Mouse (Mus musculus): ENCODE results near the gene Camk2n2. TPM values are rescaled to one million over a fixed set of nuclear protein-coding genes. Genes with fewer than 3 reads are reported as not detected.
"Not testable (repeated sequence)": the region's sequence is repeated elsewhere in the genome, so short reads cannot be mapped to it uniquely, and the experiment has no call there.

Gene Camk2n2
- total RNA-seq (2021) = 31.7 and 50.9 TPM in 2 replicates
- long read RNA-seq, experiment 1, transcript Camk2n2-201 (2 exons, 1,291 nt) = major isoform, 16 of 20 reads
- long read RNA-seq, experiment 1, partial matches to known transcripts = 0 of 20 reads
- long read RNA-seq, experiment 1, other reads (novel, unspliced or antisense) = 4 of 20 reads
- long read RNA-seq, experiment 2, transcript Camk2n2-201 (2 exons, 1,291 nt) = major isoform, 16 of 25 reads
- long read RNA-seq, experiment 2, partial matches to known transcripts = 8 of 25 reads
- long read RNA-seq, experiment 2, other reads (novel, unspliced or antisense) = 1 of 25 reads

GRCm38 (mm10) chr16:20621191-20621990, at the start of gene Camk2n2:
Gene Camk2n2 (minus strand): TSS chr16:20621287.
- DNase-seq = peak; percentile 80

- no peak for DNase-seq
These were observed 49.2 kb upstream of the Camk2n2 start for GRCm38 (mm10) chr16:20670291-20670690.

GRCm38 (mm10) chr16:20668013-20668412, 46.9 kb upstream of the Camk2n2 start, which contains the start of gene Eif4g1:
Gene Eif4g1 (plus strand): TSS chr16:20668313.
- not testable (repeated sequence) for DNase-seq

- no peak for DNase-seq
These were observed 36.6 kb upstream of the Camk2n2 start for GRCm38 (mm10) chr16:20657661-20658060.

- DNase-seq = no peak
These were observed 32.2 kb upstream of the Camk2n2 start for GRCm38 (mm10) chr16:20653315-20653714.

GRCm38 (mm10) chr16:20651947-20652310, 30.8 kb upstream of the Camk2n2 start:
- DNase-seq = no peak

- DNase-seq = peak; percentile 99
These were observed 30.2 kb upstream of the Camk2n2 start, which contains the start of gene Psmd2 for GRCm38 (mm10) chr16:20651076-20651946. Gene Psmd2 (plus strand): TSS chr16:20651652.

- DNase-seq = peak; percentile 36
These were observed 22.8 kb upstream of the Camk2n2 start for GRCm38 (mm10) chr16:20643911-20644310.

- DNase-seq = peak; percentile 84
These were observed 21.1 kb upstream of the Camk2n2 start for GRCm38 (mm10) chr16:20642161-20642560.

- no peak for DNase-seq
These were observed 17.3 kb upstream of the Camk2n2 start for GRCm38 (mm10) chr16:20638367-20638766.

GRCm38 (mm10) chr16:20637410-20637809, 16.3 kb upstream of the Camk2n2 start:
- DNase-seq = no peak

- DNase-seq = peak; percentile 59
These were observed 8.9 kb upstream of the Camk2n2 start, which contains the start of gene Ece2 for GRCm38 (mm10) chr16:20629731-20630634. Gene Ece2 (plus strand): TSS chr16:20629828.

- DNase-seq = no peak
These were observed 7.8 kb upstream of the Camk2n2 start for GRCm38 (mm10) chr16:20628871-20629391.

GRCm38 (mm10) chr16:20623211-20623610, 2.1 kb upstream of the Camk2n2 start:
- DNase-seq = no peak

GRCm38 (mm10) chr16:20621991-20622685, 1.1 kb upstream of the Camk2n2 start:
- DNase-seq = peak; percentile 93

- DNase-seq = peak; percentile 24
These were observed 316 bp downstream of the Camk2n2 start for GRCm38 (mm10) chr16:20620751-20621190.

GRCm38 (mm10) chr16:20620399-20620735, 720 bp downstream of the Camk2n2 start:
- DNase-seq = peak; percentile 16

- peak; percentile 62 for DNase-seq
These were observed 1.3 kb downstream of the Camk2n2 start for GRCm38 (mm10) chr16:20619541-20620398.
